Mouse (Mus musculus): Measurements from ENCODE around the gene Plcd1.

DNA sequence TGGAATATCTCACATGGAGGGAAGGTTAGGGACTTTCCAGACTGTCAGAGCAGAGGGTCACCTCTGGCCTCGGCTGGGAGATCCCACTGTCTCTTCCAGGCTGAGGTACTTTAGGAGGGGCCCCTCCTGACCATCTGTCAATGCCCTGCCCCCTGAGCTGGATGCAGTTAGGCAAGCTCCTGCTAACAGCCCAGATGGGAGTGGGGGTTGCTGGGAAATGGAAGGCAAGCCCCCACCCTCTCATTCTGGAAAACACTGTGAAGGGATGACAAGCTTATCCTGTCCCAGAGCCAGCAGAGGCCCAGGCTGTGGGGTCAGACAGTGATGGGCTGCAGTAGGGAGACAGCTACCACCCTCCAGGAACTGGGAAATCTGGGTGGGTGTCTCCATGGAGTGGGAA lies 6.9 kb downstream of the Plcd1 start:
- TF ChIP-seq CTCF (IDR thresholded peaks at IDR 0.05 in 2 of 3, conservative IDR thresholded peaks at IDR 0.05 in 1 of 3; ENCODE audit: control insufficient read depth in 1 of 3, insufficient read depth in 1 of 3, low read depth in 2 of 3, low read length in 3 of 3, poor library complexity in 1 of 3, severe bottlenecking in 1 of 3) (no peak), TBP (IDR thresholded peaks at IDR 0.05; ENCODE audit: low read depth, low read length) (no peak), MAZ (IDR thresholded peaks at IDR 0.05; ENCODE audit: low read depth, low read length) (no peak), CHD2 (IDR thresholded peaks at IDR 0.05; ENCODE audit: low read length) (no peak), EP300 (IDR thresholded peaks at IDR 0.05; ENCODE audit: low read depth in 1 of 2, low read length in 2 of 2) (no peak), ETS1 (IDR thresholded peaks at IDR 0.05; ENCODE audit: low read depth, low read length) (no peak), MAFK (IDR thresholded peaks at IDR 0.05; ENCODE audit: borderline replicate concordance, low read depth, low read length) (no peak), USF1 (IDR thresholded peaks at IDR 0.05; ENCODE audit: low read depth, low read length) (no peak), POLR2A (IDR thresholded peaks at IDR 0.05; ENCODE audit: control insufficient read depth in 1 of 2, insufficient read depth in 1 of 2, low read depth in 1 of 2, low read length in 2 of 2, poor library complexity in 1 of 2) (no peak), GATA1 (IDR thresholded peaks at IDR 0.05; ENCODE audit: low read depth, low read length) (no peak), TCF12 (IDR thresholded peaks at IDR 0.05; ENCODE audit: low read depth, low read length) (no peak)

Data from MEL (cell line).